Mouse (Mus musculus) small intestine, adult 2 months (tissue): Measurements from ENCODE around the gene Kremen1.

Experiments used
- CTCF ChIP-seq: fragments of 200-500 bp; IDR thresholded peaks from 2 replicates; pipeline ENCODE4 v1.5.1; 2012; ENCODE audit warnings: low read depth, mild to moderate bottlenecking, control low read depth, inconsistent platforms, low read length, moderate library complexity, mixed read lengths; ENCODE audit not compliant: insufficient replicate concordance, insufficient read length; ENCODE audit errors: extremely low read depth
- POLR2A ChIP-seq: fragments of 200-500 bp; IDR thresholded peaks from 2 replicates; pipeline ENCODE4 v1.6.1; 2012; ENCODE audit warnings: low read depth, mild to moderate bottlenecking, control low read depth, inconsistent platforms, low read length, moderate library complexity

GRCm38 (mm10) chr11:5175141-5175540 is 86.2 kb downstream of the Kremen1 start:
- TF ChIP-seq POLR2A = no peak
- no peak for TF ChIP-seq CTCF
